Mouse (Mus musculus) left cerebral cortex, postnatal 36 days (tissue): ENCODE results near the gene Slc6a5. TPM values are rescaled to one million over a fixed set of nuclear protein-coding genes. Genes with fewer than 3 reads are reported as not detected.
A peak's percentile ranks its signal among the peaks of the same experiment; 100 is the strongest.

ENCODE experiments used
- DNase-seq, 2 experiments: peaks; one replicate each; pipeline ENCODE4 v3.0.0; 2021 to 2022; ENCODE audit warnings: low spot score in 2 of 2, mixed read lengths in 1 of 2
- intact Hi-C: fragments of 180-260 bp; cut with DNase I; formaldehyde crosslinking; loops from one replicate; pipeline ENCODE4 v1.15.1; 2025
- total RNA-seq, 2 experiments: library from RNA; stranded (reverse); gene quantifications; 2 replicates each; pipeline ENCODE4 v1.2.3; 2021

The Slc6a5 gene
- total RNA-seq = under 1 TPM in 1 of 2 experiments, not detected in 1; 0.17 TPM

GRCm38 (mm10) chr7:49909850-49910249 is at the start of gene Slc6a5:
Slc6a5 (plus strand) TSS chr7:49910146.
- DNase-seq = no peak
- intact Hi-C loops = loop anchor here (5.0 to 10.0 kb wide), 3 partner anchors 233 to 1715 kb away; partner anchors contain the start of gene Slc17a6

- intact Hi-C loops = no loop called here
- DNase-seq = no peak
Measured at GRCm38 (mm10) chr7:49861196-49861595, 48.8 kb upstream of the Slc6a5 start.

- intact Hi-C loops = no loop called here
- no peak for DNase-seq
Measured at GRCm38 (mm10) chr7:49863753-49864152, 46.2 kb upstream of the Slc6a5 start.

GRCm38 (mm10) chr7:49869656-49870055 is 40.3 kb upstream of the Slc6a5 start:
- DNase-seq = no peak
- intact Hi-C loops = no loop called here

GRCm38 (mm10) chr7:49870276-49870675 is 39.7 kb upstream of the Slc6a5 start:
- intact Hi-C loops = no loop called here
- DNase-seq = no peak

- intact Hi-C loops = no loop called here
- DNase-seq = no peak
Measured at GRCm38 (mm10) chr7:49877307-49877706, 32.6 kb upstream of the Slc6a5 start.

- intact Hi-C loops = no loop called here
- DNase-seq = no peak
Measured at GRCm38 (mm10) chr7:49879051-49879450, 30.9 kb upstream of the Slc6a5 start.

- intact Hi-C loops = no loop called here
- no peak for DNase-seq
Measured at GRCm38 (mm10) chr7:49879998-49880707, 29.8 kb upstream of the Slc6a5 start.

GRCm38 (mm10) chr7:49882288-49882687 is 27.7 kb upstream of the Slc6a5 start:
- no peak for DNase-seq

GRCm38 (mm10) chr7:49882694-49883389 is 27.1 kb upstream of the Slc6a5 start:
- intact Hi-C loops = no loop called here
- DNase-seq = peak; percentile 18 to 36

More at GRCm38 (mm10) chr7:49882288-49882687, 27.7 kb upstream of the Slc6a5 start:
- intact Hi-C loops = no loop called here

- intact Hi-C loops = no loop called here
- DNase-seq = no peak
Measured at GRCm38 (mm10) chr7:49887776-49888390, 22.1 kb upstream of the Slc6a5 start.

- no peak for DNase-seq
- intact Hi-C loops = no loop called here
Measured at GRCm38 (mm10) chr7:49894786-49895185, 15.2 kb upstream of the Slc6a5 start.

GRCm38 (mm10) chr7:49895296-49895695 is 14.7 kb upstream of the Slc6a5 start:
- no peak for DNase-seq
- intact Hi-C loops = no loop called here

GRCm38 (mm10) chr7:49902003-49902552 is 7.9 kb upstream of the Slc6a5 start:
- no peak for DNase-seq
- intact Hi-C loops = no loop called here

GRCm38 (mm10) chr7:49907191-49908171 is 2.5 kb upstream of the Slc6a5 start:
- intact Hi-C loops = no loop called here

GRCm38 (mm10) chr7:49908181-49908855 is 1.6 kb upstream of the Slc6a5 start:
- DNase-seq = no peak
- intact Hi-C loops = no loop called here

More at GRCm38 (mm10) chr7:49907191-49908171, 2.5 kb upstream of the Slc6a5 start:
- DNase-seq = no peak

GRCm38 (mm10) chr7:49908990-49909411 is 945 bp upstream of the Slc6a5 start:
- intact Hi-C loops = no loop called here
- DNase-seq = no peak

- intact Hi-C loops = loop anchor here (5.0 to 10.0 kb wide), 3 partner anchors 233 to 1714 kb away; partner anchors contain the start of gene Slc17a6
- DNase-seq = no peak
Measured at GRCm38 (mm10) chr7:49910361-49910760, 415 bp downstream of the Slc6a5 start.
